Mouse (Mus musculus) mouse embryonic stem cell (cell line): ENCODE measurements around the gene Kif26b.

ENCODE experiments used
- in situ Hi-C, 2 experiments: fragments of 300-500 bp; cut with MboI; formaldehyde crosslinking; loops; 1 replicate in 1 of 2; 3 replicates in 1 of 2; pipeline ENCODE4 v1.14.3; 2019 to 2020; ENCODE audit warnings: low sequenced_read_pairs in 2 of 2, low pct_unique_long_range_greater_than_20kb in 1 of 2, mixed read lengths in 1 of 2; ENCODE audit not compliant: unreplicated experiment in 1 of 2

Gene Kif26b

GRCm38 (mm10) chr1:178677630-178678221, 148.8 kb downstream of the Kif26b start:
- in situ Hi-C loops, result no loop called here

- in situ Hi-C loops, result no loop called here
These were observed 154.7 kb downstream of the Kif26b start for GRCm38 (mm10) chr1:178683631-178684030.

GRCm38 (mm10) chr1:178684991-178685680, 156.2 kb downstream of the Kif26b start:
- in situ Hi-C loops, result no loop called here

- in situ Hi-C loops, result no loop called here
These were observed 158.0 kb downstream of the Kif26b start for GRCm38 (mm10) chr1:178686881-178687280.

- in situ Hi-C loops, result no loop called here
These were observed 160.6 kb downstream of the Kif26b start for GRCm38 (mm10) chr1:178689512-178689911.

GRCm38 (mm10) chr1:178691679-178692078, 162.8 kb downstream of the Kif26b start:
- in situ Hi-C loops, result no loop called here

GRCm38 (mm10) chr1:178700102-178700501, 171.2 kb downstream of the Kif26b start:
- in situ Hi-C loops, result no loop called here

GRCm38 (mm10) chr1:178703496-178703895, 174.6 kb downstream of the Kif26b start:
- in situ Hi-C loops, result no loop called here

- in situ Hi-C loops, result no loop called here
These were observed 179.0 kb downstream of the Kif26b start for GRCm38 (mm10) chr1:178707925-178708351.

GRCm38 (mm10) chr1:178708356-178708755, 179.4 kb downstream of the Kif26b start:
- in situ Hi-C loops, result no loop called here

GRCm38 (mm10) chr1:178712189-178712873, 183.4 kb downstream of the Kif26b start:
- in situ Hi-C loops, result no loop called here

- in situ Hi-C loops, result no loop called here
These were observed 185.3 kb downstream of the Kif26b start for GRCm38 (mm10) chr1:178714209-178714608.

- in situ Hi-C loops, result no loop called here
These were observed 187.5 kb downstream of the Kif26b start for GRCm38 (mm10) chr1:178716411-178716810.

- in situ Hi-C loops, result no loop called here
These were observed 191.9 kb downstream of the Kif26b start for GRCm38 (mm10) chr1:178720821-178721220.

GRCm38 (mm10) chr1:178722793-178723192, 193.9 kb downstream of the Kif26b start:
- in situ Hi-C loops, result no loop called here

GRCm38 (mm10) chr1:178725536-178725935, 196.6 kb downstream of the Kif26b start:
- in situ Hi-C loops, result no loop called here

- in situ Hi-C loops, result no loop called here
These were observed 199.3 kb downstream of the Kif26b start for GRCm38 (mm10) chr1:178728256-178728655.

- in situ Hi-C loops, result no loop called here
These were observed 201.3 kb downstream of the Kif26b start for GRCm38 (mm10) chr1:178730271-178730670.

GRCm38 (mm10) chr1:178733035-178733434, 204.1 kb downstream of the Kif26b start:
- in situ Hi-C loops, result no loop called here

GRCm38 (mm10) chr1:178734576-178734975, 205.7 kb downstream of the Kif26b start:
- in situ Hi-C loops, result no loop called here
